In genomic region chr14:57887171-57887570, GRCm38 (mm10) we compare ENCODE assay signal across 9 mouse cellular contexts. TPM values are rescaled to one million over a fixed set of nuclear protein-coding genes. Genes with fewer than 3 reads are reported as not detected.
A peak's percentile ranks its signal among the peaks of the same experiment; 100 is the strongest.
DNase-seq lines count a peak whose midpoint lies in the region; ATAC-seq and TF ChIP-seq lines count a peak whose summit lies in the region.
"Had no signal": no experiment of that assay in that cellular context is flagged by ENCODE, and none has a peak within 500 bp of the region (broad histone marks: within the 10 kb centered on the region; RNA-seq: fewer than 3 reads in every experiment).

No protein-coding gene starts in this region.

- H3K9me3 ChIP-seq in heart, embryonic 10.5 days = no peaks in the 10 kb centered on the region
- no peaks in the 10 kb centered on the region for H3K9me3 ChIP-seq in E14TG2a.4 (ENCODE audit: low read length)
- no peaks in the 10 kb centered on the region for H3K9me3 ChIP-seq in heart, embryonic 12.5 days (replicated peaks)
- no peaks in the 10 kb centered on the region for H3K9me3 ChIP-seq in lung, embryonic 14.5 days (ENCODE audit: low read depth, low read length)

- 0 out of 2 replicates have a peak, but pooled peaks cover 3% of the 10 kb centered on the region for H3K36me3 ChIP-seq in heart, embryonic 10.5 days
- H3K36me3 ChIP-seq in E14TG2a.4 (ENCODE audit: insufficient read depth, low read length) = no peaks in the 10 kb centered on the region
- no peaks in the 10 kb centered on the region for H3K36me3 ChIP-seq in heart, embryonic 12.5 days
- H3K36me3 ChIP-seq in lung, embryonic 14.5 days (ENCODE audit: insufficient read depth) = no peaks in the 10 kb centered on the region

- TF ChIP-seq POLR2A in cerebellum, adult 2 months (IDR thresholded peaks at IDR 0.05; ENCODE audit: borderline replicate concordance, insufficient read depth, low read length) = no peak

- no peaks in the 10 kb centered on the region for H3K27me3 ChIP-seq in heart, embryonic 10.5 days (ENCODE audit: insufficient read depth, poor library complexity, severe bottlenecking)
- no peaks in the 10 kb centered on the region for H3K27me3 ChIP-seq in E14TG2a.4 (ENCODE audit: insufficient read depth, low read length)
- no peaks in the 10 kb centered on the region for H3K27me3 ChIP-seq in heart, embryonic 12.5 days (replicated peaks)
- H3K27me3 ChIP-seq in lung, embryonic 14.5 days (ENCODE audit: insufficient read depth, low read length) = no peaks in the 10 kb centered on the region
- H3K27me3 ChIP-seq in cerebellum, adult 2 months (ENCODE audit: control insufficient read depth, insufficient read depth, low read length) = no peaks in the 10 kb centered on the region; the same call in 1 of the 2 replicates

- no peak for TF ChIP-seq CTCF in E14TG2a.4 (conservative IDR thresholded peaks at IDR 0.05; ENCODE audit: low read length)
- TF ChIP-seq CTCF in lung, embryonic 14.5 days (IDR thresholded peaks at IDR 0.05; ENCODE audit: low read depth) = no peak
- no peak for TF ChIP-seq CTCF in cerebellum, adult 2 months (IDR thresholded peaks at IDR 0.05; ENCODE audit: borderline replicate concordance, insufficient read depth, low read depth, low read length)

- no peak overlapping the region for H3K4me2 ChIP-seq in heart, embryonic 12.5 days
- H3K4me2 ChIP-seq in lung, embryonic 14.5 days = no peak overlapping the region

- DNase-seq in heart, adult 11 months = peak; percentile 95
- no peak for DNase-seq in heart, embryonic 10.5 days (ENCODE audit: low spot score)
- DNase-seq in lung, embryonic 14.5 days = peak; percentile 43
- no peak for DNase-seq in right cerebral cortex, adult 2 months (ENCODE audit: low spot score in 2 of 2)
- no peak for DNase-seq in left cerebral cortex, adult 8-10 months (ENCODE audit: low spot score in 2 of 2)
- DNase-seq in cerebellum, adult 2 months = no peak
- DNase-seq: layer of hippocampus, postnatal 36 days had no signal

- H3K4me1 ChIP-seq in heart, embryonic 10.5 days = peaks cover 16% of the 10 kb centered on the region
- peaks cover 80% of the 10 kb centered on the region for H3K4me1 ChIP-seq in E14TG2a.4 (replicated peaks; ENCODE audit: low read depth, low read length)
- H3K4me1 ChIP-seq in heart, embryonic 12.5 days (replicated peaks) = peaks cover 21% of the 10 kb centered on the region
- H3K4me1 ChIP-seq in lung, embryonic 14.5 days (ENCODE audit: insufficient read depth) = 0 out of 2 replicates have a peak, but pooled peaks cover 8% of the 10 kb centered on the region
- H3K4me1 ChIP-seq in cerebellum, adult 2 months (ENCODE audit: control insufficient read depth, insufficient read depth, low read length) = peaks cover 6% of the 10 kb centered on the region; the same call in 1 of the 2 replicates

- WGBS in heart, embryonic 10.5 days = 71% methylated on average over 8 of the region's 8 CpGs
- WGBS in heart, embryonic 12.5 days = 61% methylated on average over 8 of the region's 8 CpGs
- WGBS in lung, embryonic 14.5 days = 65% methylated on average over 8 of the region's 8 CpGs
- 42% methylated on average over 8 of the region's 8 CpGs for WGBS in cerebellum, adult 2 months

- H3K4me3 ChIP-seq in heart, embryonic 10.5 days = no peak overlapping the region
- H3K4me3 ChIP-seq in E14TG2a.4 (replicated peaks; ENCODE audit: low read length) = 0 out of 2 replicates have a peak overlapping the region, but pooled peaks have one; percentile 3
- no peak overlapping the region for H3K4me3 ChIP-seq in heart, embryonic 12.5 days
- no peak overlapping the region for H3K4me3 ChIP-seq in lung, embryonic 14.5 days (ENCODE audit: low read depth, low read length)
- H3K4me3 ChIP-seq in cerebellum, adult 2 months (replicated peaks; ENCODE audit: insufficient read depth, low read depth, low read length) = no peak overlapping the region

- no peak overlapping the region for H3K27ac ChIP-seq in heart, embryonic 10.5 days
- H3K27ac ChIP-seq in heart, embryonic 12.5 days (ENCODE audit: poor library complexity, severe bottlenecking) = peak overlapping the region; percentile 44; the same call in 1 of the 2 replicates
- no peak overlapping the region for H3K27ac ChIP-seq in lung, embryonic 14.5 days (ENCODE audit: low read depth)
- H3K27ac ChIP-seq in cerebellum, adult 2 months (ENCODE audit: insufficient read depth, low read length) = no peak overlapping the region

- no peak for ATAC-seq in heart, embryonic 12.5 days (ENCODE audit: insufficient number of reproducible peaks, low FRiP score)
- no peak for ATAC-seq in lung, embryonic 14.5 days (ENCODE audit: insufficient read depth)

- no peak overlapping the region for H3K9ac ChIP-seq in heart, embryonic 12.5 days
- H3K9ac ChIP-seq in lung, embryonic 14.5 days = no peak overlapping the region

RNA-seq across cellular contexts. Expression of gene Zdhhc20, which starts 2.9 kb away (rescaled TPM):
- polyA plus RNA-seq in heart, embryonic 10.5 days (2016; fragmentation: Nextera tagmentation; extraction: Ambion mirVana) = 46.7 and 52.1 TPM in 2 replicates
- 47.3 and 48.6 TPM in 2 replicates for polyA plus RNA-seq in heart, embryonic 12.5 days (2016; fragmentation: Nextera tagmentation; extraction: Ambion mirVana)
- 62.8 and 66.2 TPM in 2 replicates for polyA plus RNA-seq in lung, embryonic 14.5 days (2014; fragmentation: Nextera tagmentation; extraction: Ambion mirVana)
- total RNA-seq in left cerebral cortex, adult 8-10 months (2022) = 10 to 100 TPM; 39.6 to 44.7 (median 42.6) TPM
- 31.4 and 39.8 TPM in 2 replicates for polyA plus RNA-seq in cerebellum, adult 2 months (2012; rRNA removed)

Comparison
In these comparisons a context has a peak if more than half of its experiments do, and no peak if none do; other contexts are left out.
1. DNase-seq: peak in heart, adult 11 months (single experiment) and lung, embryonic 14.5 days (single experiment); none in heart, embryonic 10.5 days (single experiment), right cerebral cortex, adult 2 months (0 of 2), left cerebral cortex, adult 8-10 months (0 of 2) and cerebellum, adult 2 months (0 of 2).